Mouse (Mus musculus) hindbrain, embryonic 14.5 days (tissue): ENCODE results near the gene Tnik. TPM values are rescaled to one million over a fixed set of nuclear protein-coding genes. Genes with fewer than 3 reads are reported as not detected.

Source experiments
- ATAC-seq: fragments of 200-750 bp; cut with Nextera tagmentation; 2 replicates; pipeline ENCODE4 v1.8.0; 2017; ENCODE audit warnings: moderate number of reproducible peaks, mild to moderate bottlenecking, moderate TSS enrichment, moderate library complexity; ENCODE audit not compliant: low FRiP score
- DNase-seq: peaks from one replicate; pipeline ENCODE4 v3.0.0-alpha.2; 2015; ENCODE audit warnings: low spot score
- H3K27ac ChIP-seq: fragments of 300-500 bp; sonication (generic); 2 replicates; pipeline ENCODE4 v1.5.1; 2014; ENCODE audit warnings: mild to moderate bottlenecking, moderate library complexity
- H3K27me3 ChIP-seq: fragments of 300-500 bp; sonication (generic); 2 replicates; pipeline ENCODE4 v1.6.1; 2014; ENCODE audit warnings: mild to moderate bottlenecking, low read length, mixed read lengths; ENCODE audit not compliant: control insufficient read depth, insufficient read depth
- H3K36me3 ChIP-seq: fragments of 300-500 bp; sonication (generic); replicated peaks from 2 replicates; pipeline ENCODE4 v1.6.1; 2014; ENCODE audit not compliant: control insufficient read depth, insufficient read depth
- H3K4me1 ChIP-seq: fragments of 300-500 bp; sonication (generic); replicated peaks from 2 replicates; pipeline ENCODE4 v1.6.1; 2014; ENCODE audit warnings: antibody characterized with exemption, low read length, mixed read lengths; ENCODE audit not compliant: control insufficient read depth, insufficient read depth
- H3K4me2 ChIP-seq: fragments of 300-500 bp; sonication (generic); replicated peaks from 2 replicates; pipeline ENCODE4 v1.6.1; 2014; ENCODE audit warnings: mild to moderate bottlenecking, moderate library complexity
- H3K4me3 ChIP-seq: fragments of 300-500 bp; sonication (generic); replicated peaks from 2 replicates; pipeline ENCODE4 v1.5.1; 2014; ENCODE audit warnings: mild to moderate bottlenecking, low read length
- H3K9ac ChIP-seq: fragments of 300-500 bp; sonication (generic); 2 replicates; pipeline ENCODE4 v1.6.1; 2014
- H3K9me3 ChIP-seq: fragments of 300-500 bp; sonication (generic); 2 replicates; pipeline ENCODE4 v1.6.1; 2016; ENCODE audit warnings: low read length; ENCODE audit not compliant: control insufficient read depth
- WGBS: fragments of 180-500 bp; shearing (Covaris S2); extraction: QIAGEN DNeasy Blood & Tissue Kit; methylation state at CpG from one replicate; pipeline ENCODE4 v1.1.7; 2014; 5-methylcytosine and 5-hydroxymethylcytosine counted together
- polyA plus RNA-seq: library from polyadenylated mRNA; unstranded; fragments of >200 nt; fragmentation: Nextera tagmentation; extraction: Ambion mirVana; gene quantifications from 2 replicates; pipeline ENCODE4 v1.2.1, GENCODE M21; 2014

Tnik gene
- polyA plus RNA-seq, 1 experiment from 2014 or later: 97.5 TPM

DNA sequence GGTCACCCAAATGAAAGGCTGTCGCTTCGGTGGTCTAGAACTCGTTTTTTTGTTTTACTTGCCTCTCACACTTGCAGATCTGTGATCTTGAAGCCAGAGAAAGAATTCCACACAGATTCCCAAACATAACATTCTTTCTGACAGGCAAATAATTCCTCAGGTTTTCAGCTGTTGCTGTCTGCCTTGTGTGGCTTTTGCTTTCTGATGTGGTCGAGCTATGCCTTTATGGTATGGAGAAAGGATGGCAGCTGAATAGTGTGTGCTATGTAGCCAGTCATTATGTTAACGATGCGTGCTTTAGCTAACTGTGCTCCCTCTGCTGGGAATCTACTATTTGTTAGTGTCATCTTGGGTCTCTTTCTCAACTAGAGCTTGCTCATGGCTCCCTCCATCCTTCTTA lies 158.8 kb downstream of the Tnik start:
- Histone ChIP-seq H3K4me1 (no peaks in the 10 kb centered on the region; the same call in 1 of the 2 replicates), H3K4me2 (no peak overlapping the region), H3K36me3 (no peaks in the 10 kb centered on the region), H3K9ac (no peak overlapping the region), H3K9me3 (no peaks in the 10 kb centered on the region), H3K27me3 (no peaks in the 10 kb centered on the region), H3K27ac (no peak overlapping the region), H3K4me3 (no peak overlapping the region)
- no peak for DNase-seq
- WGBS: 72% methylated on average over 6 of the region's 6 CpGs
- ATAC-seq: no peak

DNA sequence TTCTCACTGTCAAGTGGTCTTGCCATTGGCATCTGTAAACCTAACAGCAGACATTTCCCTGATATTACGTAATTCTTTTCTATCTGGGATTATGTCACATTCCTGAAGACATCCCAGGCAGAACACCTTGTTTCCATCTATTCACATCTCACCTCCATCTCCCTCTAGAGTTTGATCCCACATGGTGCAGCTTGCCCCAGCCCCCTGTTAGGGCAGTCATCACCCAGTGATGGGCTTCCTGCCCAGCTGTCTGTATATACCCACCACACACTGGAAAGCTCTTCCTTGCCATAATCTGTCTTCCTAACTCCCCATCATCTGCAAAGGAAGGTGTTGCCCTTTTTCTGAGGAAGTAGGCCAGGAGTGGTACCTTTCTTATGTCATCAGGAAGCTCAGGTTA lies 159.2 kb downstream of the Tnik start:
- no peaks in the 10 kb centered on the region for H3K9me3 ChIP-seq
- H3K4me3 ChIP-seq: no peak overlapping the region
- DNase-seq (no peak), ATAC-seq (no peak)
- 97% methylated on average over 1 of the region's 1 CpGs for WGBS
- no peaks in the 10 kb centered on the region for H3K36me3 ChIP-seq
- no peaks in the 10 kb centered on the region for H3K4me1 ChIP-seq
- H3K9ac ChIP-seq: no peak overlapping the region
- H3K27me3 ChIP-seq: no peaks in the 10 kb centered on the region
- no peak overlapping the region for H3K4me2 ChIP-seq
- H3K27ac ChIP-seq: no peak overlapping the region

DNA sequence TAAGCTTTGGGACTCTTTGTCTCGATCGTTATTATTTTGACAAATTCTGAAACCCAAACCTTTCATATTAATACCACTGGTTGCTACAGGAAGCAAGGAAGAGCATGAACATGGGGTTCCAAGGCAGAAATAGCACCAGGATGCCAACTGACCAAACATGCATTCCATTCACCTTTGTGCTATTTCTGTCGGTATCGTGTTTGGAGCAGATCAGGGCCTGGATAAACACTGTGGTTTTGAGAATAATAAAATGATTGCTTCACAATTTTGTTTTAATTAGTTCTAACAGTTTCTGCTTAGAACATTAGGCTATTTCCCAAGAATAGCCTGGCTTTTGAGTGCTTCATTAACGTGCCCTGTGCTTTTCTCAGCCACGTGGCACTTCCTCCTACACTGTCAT lies 162.9 kb downstream of the Tnik start:
- no peaks in the 10 kb centered on the region for H3K9me3 ChIP-seq
- 84% methylated on average over 6 of the region's 6 CpGs for WGBS
- H3K27me3 ChIP-seq: no peaks in the 10 kb centered on the region
- DNase-seq (no peak), ATAC-seq (no peak)
- no peaks in the 10 kb centered on the region for H3K4me1 ChIP-seq
- H3K27ac ChIP-seq: no peak overlapping the region
- H3K4me2 ChIP-seq: no peak overlapping the region
- no peaks in the 10 kb centered on the region for H3K36me3 ChIP-seq
- no peak overlapping the region for H3K9ac ChIP-seq
- H3K4me3 ChIP-seq: no peak overlapping the region

DNA sequence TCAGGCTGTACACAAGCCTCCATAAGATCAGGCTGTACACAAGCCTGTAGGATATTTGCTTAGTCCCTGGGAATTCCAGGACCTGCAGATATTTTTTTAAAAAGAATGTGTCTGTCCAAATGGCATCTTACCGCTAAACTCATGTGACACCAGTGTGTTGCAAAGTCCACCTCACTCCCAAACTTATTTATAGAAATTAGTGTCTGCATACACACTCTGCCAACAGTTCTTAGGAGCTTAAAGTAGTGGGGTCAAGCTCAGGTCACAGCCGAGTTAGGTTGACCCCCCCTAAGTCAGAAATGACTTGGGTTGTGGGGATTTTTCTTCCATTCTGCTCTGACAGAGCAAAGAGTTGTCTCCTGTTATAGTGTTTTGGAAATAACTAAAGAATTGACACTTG lies 168.4 kb downstream of the Tnik start:
- H3K4me1 ChIP-seq: no peaks in the 10 kb centered on the region
- 93% methylated on average over 2 of the region's 2 CpGs for WGBS
- DNase-seq (no peak), ATAC-seq (no peak)
- H3K27me3 ChIP-seq: no peaks in the 10 kb centered on the region
- no peaks in the 10 kb centered on the region for H3K36me3 ChIP-seq
- H3K9me3 ChIP-seq: no peaks in the 10 kb centered on the region
- H3K9ac ChIP-seq: no peak overlapping the region
- no peak overlapping the region for H3K27ac ChIP-seq
- no peak overlapping the region for H3K4me2 ChIP-seq
- H3K4me3 ChIP-seq: no peak overlapping the region

DNA sequence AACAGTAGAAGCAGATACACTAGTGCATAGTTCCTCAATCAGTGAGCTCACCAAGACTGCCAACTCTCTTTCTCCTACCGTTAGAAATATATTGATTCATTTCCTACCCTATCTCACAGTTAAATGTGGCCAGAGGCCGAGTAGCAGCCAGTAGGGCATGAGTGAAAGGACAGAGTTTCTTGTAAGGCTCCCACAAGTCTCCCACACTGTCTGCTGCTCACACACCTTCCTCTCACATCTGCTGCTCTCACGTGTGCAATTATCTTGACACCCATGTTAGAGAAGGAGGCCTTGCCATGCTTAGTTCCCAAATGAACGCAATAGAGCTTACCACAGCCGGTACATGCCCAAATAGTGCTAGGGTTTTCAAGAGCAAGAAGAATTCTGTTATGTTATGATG lies 169.3 kb downstream of the Tnik start:
- Histone ChIP-seq H3K4me2 (no peak overlapping the region), H3K9ac (no peak overlapping the region), H3K9me3 (no peaks in the 10 kb centered on the region), H3K4me1 (no peaks in the 10 kb centered on the region), H3K27ac (no peak overlapping the region), H3K4me3 (no peak overlapping the region), H3K36me3 (no peaks in the 10 kb centered on the region), H3K27me3 (no peaks in the 10 kb centered on the region)
- ATAC-seq: no peak
- no peak for DNase-seq
- WGBS: 83% methylated on average over 5 of the region's 5 CpGs

DNA sequence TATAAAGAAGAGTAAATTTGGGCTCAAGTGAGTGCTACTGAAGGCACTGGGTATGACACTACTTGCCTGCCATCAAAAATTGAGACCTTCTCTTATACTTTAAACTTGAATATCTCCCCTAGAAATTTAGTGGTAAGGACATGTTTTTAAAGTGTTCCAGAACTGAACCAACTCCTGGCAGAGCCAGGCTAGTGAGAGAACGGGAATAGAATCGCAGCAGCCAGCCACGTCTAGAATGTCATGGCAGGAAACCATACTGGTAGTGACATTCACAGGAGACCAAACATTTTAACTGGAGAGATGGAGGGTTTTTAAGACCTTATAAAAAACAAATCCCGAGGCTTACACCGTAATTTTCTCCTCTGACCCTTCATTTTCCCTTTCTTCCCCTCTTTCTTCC lies 172.5 kb downstream of the Tnik start:
- H3K9ac ChIP-seq: no peak overlapping the region
- no peak for DNase-seq
- H3K4me3 ChIP-seq: no peak overlapping the region
- no peaks in the 10 kb centered on the region for H3K27me3 ChIP-seq
- ATAC-seq: no peak
- H3K9me3 ChIP-seq: no peaks in the 10 kb centered on the region
- H3K4me1 ChIP-seq: no peaks in the 10 kb centered on the region
- no peak overlapping the region for H3K27ac ChIP-seq
- no peak overlapping the region for H3K4me2 ChIP-seq
- WGBS: 92% methylated on average over 5 of the region's 5 CpGs
- no peaks in the 10 kb centered on the region for H3K36me3 ChIP-seq

DNA sequence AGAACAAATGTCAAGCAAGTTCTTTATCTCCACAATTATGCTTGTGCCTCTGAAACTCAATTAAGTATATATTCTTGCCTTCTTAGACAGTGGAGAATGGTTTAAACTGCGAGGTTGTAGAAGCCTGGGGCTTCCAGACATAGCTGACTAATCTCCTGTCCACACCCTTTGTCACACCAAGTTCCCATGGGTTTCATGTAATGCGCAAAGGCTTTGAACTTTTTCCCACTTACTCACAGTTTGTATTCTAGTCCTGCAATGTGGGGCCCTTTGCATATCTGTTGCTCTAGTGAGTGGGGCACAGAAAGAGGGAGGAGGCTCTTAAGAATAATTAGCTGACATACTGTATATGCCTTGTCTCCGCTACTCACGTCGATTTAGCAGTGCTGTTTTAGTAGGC lies 174.4 kb downstream of the Tnik start:
- no peak for ATAC-seq
- Histone ChIP-seq H3K9ac (no peak overlapping the region), H3K36me3 (no peaks in the 10 kb centered on the region), H3K4me2 (no peak overlapping the region), H3K9me3 (no peaks in the 10 kb centered on the region), H3K27ac (no peak overlapping the region), H3K4me3 (no peak overlapping the region), H3K4me1 (peaks cover 7% of the 10 kb centered on the region), H3K27me3 (no peaks in the 10 kb centered on the region)
- 88% methylated on average over 5 of the region's 5 CpGs for WGBS
- no peak for DNase-seq

DNA sequence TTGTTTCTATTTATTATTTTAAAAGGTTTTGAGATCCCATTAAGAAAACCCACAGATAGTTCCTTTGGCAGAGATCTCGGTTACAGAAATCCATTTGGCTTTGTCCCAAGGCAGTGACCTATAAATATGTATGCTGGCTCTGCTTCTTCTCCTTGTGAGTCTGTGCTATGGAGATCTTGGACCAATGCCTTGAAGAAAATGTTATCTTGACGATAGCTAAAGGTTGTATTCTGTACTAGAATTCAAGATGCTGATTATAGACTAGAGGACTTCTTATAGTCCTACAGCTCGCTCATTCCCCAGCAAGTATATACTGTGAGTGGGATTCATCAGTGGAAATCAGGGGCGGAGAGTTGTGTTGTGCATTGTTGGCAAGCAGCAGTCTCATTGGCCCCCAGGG lies 178.5 kb downstream of the Tnik start:
- H3K9ac ChIP-seq: no peak overlapping the region
- no peak for DNase-seq
- no peaks in the 10 kb centered on the region for H3K9me3 ChIP-seq
- no peaks in the 10 kb centered on the region for H3K27me3 ChIP-seq
- H3K4me1 ChIP-seq: peaks cover 7% of the 10 kb centered on the region
- H3K36me3 ChIP-seq: no peaks in the 10 kb centered on the region
- no peak overlapping the region for H3K27ac ChIP-seq
- H3K4me3 ChIP-seq: no peak overlapping the region
- no peak overlapping the region for H3K4me2 ChIP-seq
- 71% methylated on average over 4 of the region's 4 CpGs for WGBS
- no peak for ATAC-seq

DNA sequence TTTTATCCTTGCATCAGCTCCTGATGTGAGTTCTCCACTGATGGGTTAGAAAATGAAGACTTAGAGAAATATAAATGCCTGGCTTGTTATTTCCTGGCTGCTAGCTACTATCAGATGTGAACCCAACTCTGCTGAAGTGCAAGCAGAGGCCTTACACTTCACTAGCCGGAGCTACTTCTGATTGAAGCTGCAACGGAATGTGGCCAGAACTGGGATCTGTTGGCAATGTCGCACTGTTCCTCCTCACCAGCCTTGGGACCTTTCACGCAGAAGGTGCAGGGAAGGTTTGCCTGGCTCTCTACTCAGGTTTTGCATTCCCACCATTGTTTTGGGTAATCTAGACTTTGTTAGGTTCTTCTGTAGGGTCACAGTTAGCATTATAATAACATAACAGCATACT lies 179.1 kb downstream of the Tnik start:
- Histone ChIP-seq H3K9me3 (no peaks in the 10 kb centered on the region), H3K4me2 (no peak overlapping the region), H3K27me3 (no peaks in the 10 kb centered on the region), H3K4me1 (peaks cover 7% of the 10 kb centered on the region), H3K4me3 (no peak overlapping the region), H3K9ac (no peak overlapping the region), H3K36me3 (no peaks in the 10 kb centered on the region), H3K27ac (no peak overlapping the region)
- DNase-seq (no peak), ATAC-seq (no peak)
- 89% methylated on average over 4 of the region's 4 CpGs for WGBS

DNA sequence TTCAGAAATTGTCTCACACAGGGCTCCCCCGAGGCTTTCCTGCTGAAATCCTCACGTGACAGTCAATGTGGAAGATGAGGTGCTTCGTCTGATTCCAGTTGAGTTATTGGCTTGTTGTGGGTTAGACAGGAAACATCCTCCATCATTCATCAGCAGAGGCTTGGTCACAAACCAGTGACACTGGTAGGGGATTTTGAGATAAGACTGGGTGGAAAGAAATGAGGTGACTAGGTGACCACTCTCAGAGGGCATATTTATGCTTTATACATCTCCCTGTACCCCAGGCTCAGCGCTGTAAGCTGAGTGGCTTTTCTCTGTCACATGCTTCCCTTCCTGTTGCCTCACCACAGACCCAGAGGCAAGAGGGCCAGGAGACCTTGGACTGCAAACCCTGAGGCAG lies 184.9 kb downstream of the Tnik start:
- H3K4me3 ChIP-seq: no peak overlapping the region
- no peaks in the 10 kb centered on the region for H3K27me3 ChIP-seq
- H3K36me3 ChIP-seq: no peaks in the 10 kb centered on the region
- no peak overlapping the region for H3K9ac ChIP-seq
- H3K9me3 ChIP-seq: no peaks in the 10 kb centered on the region
- no peak overlapping the region for H3K4me2 ChIP-seq
- 78% methylated on average over 4 of the region's 4 CpGs for WGBS
- DNase-seq: no peak
- H3K4me1 ChIP-seq: no peaks in the 10 kb centered on the region; the same call in 1 of the 2 replicates
- no peak overlapping the region for H3K27ac ChIP-seq
- no peak for ATAC-seq
